Mouse (Mus musculus): ENCODE measurements around the gene Elavl1.

The Elavl1 gene

DNA sequence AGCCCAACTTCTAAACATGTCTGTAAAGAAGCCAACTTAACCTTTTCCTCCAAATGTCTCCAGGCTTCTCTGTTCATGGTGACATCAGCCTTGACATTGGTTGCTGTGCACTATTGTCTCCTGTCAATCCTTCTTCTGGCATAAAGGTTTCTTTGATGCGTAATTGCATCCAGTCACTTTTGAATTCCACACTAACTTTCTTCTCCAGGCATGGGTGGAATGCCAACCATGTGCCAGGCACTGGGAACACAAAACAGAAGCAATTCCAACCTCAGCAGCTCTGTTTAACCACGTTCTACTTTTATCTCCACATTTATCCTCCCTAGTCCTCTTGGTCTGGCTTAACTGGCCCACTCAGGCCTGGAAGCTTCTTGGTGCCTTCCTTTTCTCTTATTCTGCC, 4.2 kb downstream of the Elavl1 start:
- DNase-seq (ENCODE audit: low spot score in 2 of 2): no peak

GRCm38 (mm10) chr8:4320404-4320803, 4.8 kb downstream of the Elavl1 start:
- no peak for DNase-seq (ENCODE audit: low spot score in 2 of 2)

DNA sequence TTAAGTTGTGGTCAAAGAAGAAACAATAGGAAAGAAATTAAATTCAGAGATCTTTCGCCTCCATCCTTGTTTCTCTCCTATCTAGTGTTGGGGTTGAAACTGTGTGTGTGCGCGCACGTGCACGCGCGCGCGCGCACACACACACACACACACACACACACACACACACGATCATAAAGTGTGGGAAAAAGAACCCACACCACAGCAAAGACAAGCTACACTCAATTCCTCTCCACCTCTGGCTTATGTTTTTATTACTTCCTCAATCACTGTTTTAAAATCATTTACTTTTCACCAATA, 5.7 kb downstream of the Elavl1 start:
- DNase-seq (ENCODE audit: low spot score in 2 of 2): no peak

- DNase-seq (ENCODE audit: low spot score in 2 of 2): no peak
Observed at GRCm38 (mm10) chr8:4318796-4319572, 6.2 kb downstream of the Elavl1 start.

GRCm38 (mm10) chr8:4318124-4318523, 7.1 kb downstream of the Elavl1 start:
- DNase-seq (ENCODE audit: low spot score in 2 of 2): no peak

GRCm38 (mm10) chr8:4314852-4315251, 10.4 kb downstream of the Elavl1 start:
- no peak for DNase-seq (ENCODE audit: low spot score in 2 of 2)

- DNase-seq (ENCODE audit: low spot score in 2 of 2): no peak
Observed at GRCm38 (mm10) chr8:4313254-4314124, 11.7 kb downstream of the Elavl1 start.

- no peak for DNase-seq (ENCODE audit: low spot score in 2 of 2)
Observed at GRCm38 (mm10) chr8:4312104-4312503, 13.1 kb downstream of the Elavl1 start.

GRCm38 (mm10) chr8:4305838-4306237, 19.4 kb downstream of the Elavl1 start:
- no peak for DNase-seq (ENCODE audit: low spot score in 2 of 2)

DNA sequence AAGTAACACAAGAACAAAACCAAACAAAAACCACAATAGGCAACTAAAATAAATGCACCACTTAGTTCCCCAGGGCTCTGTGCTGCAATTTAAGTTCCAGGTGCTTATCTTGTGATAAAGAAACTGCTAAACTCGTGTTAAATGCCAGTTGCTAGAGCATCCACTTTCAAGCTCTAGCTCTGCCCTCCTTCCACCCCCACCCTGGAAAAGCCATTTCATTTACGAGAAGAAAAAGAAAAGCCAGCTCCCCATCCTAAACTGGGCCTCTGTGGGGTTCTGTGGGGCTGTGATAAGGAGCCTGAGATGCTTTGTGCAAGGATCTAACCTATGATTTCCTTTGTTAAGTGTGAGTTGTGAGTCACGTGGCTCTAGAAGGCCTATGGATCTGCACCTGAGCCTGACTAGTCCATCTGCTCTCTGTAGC, 21.1 kb downstream of the Elavl1 start:
- no peak for DNase-seq (ENCODE audit: low spot score in 2 of 2)

GRCm38 (mm10) chr8:4297822-4298221, 27.4 kb downstream of the Elavl1 start:
- DNase-seq (ENCODE audit: low spot score in 2 of 2): no peak

- DNase-seq (ENCODE audit: low spot score in 2 of 2): no peak
Observed at GRCm38 (mm10) chr8:4292738-4293137, 32.5 kb downstream of the Elavl1 start.

- DNase-seq (ENCODE audit: low spot score in 2 of 2): no peak
Observed at GRCm38 (mm10) chr8:4276111-4276465, 49.1 kb downstream of the Elavl1 start.

- peak; percentile 99 for DNase-seq (ENCODE audit: low spot score in 2 of 2)
Observed at GRCm38 (mm10) chr8:4275275-4276110, 49.7 kb downstream of the Elavl1 start, which contains the start of gene Timm44. TSS of gene Timm44 (minus strand) at chr8:4275913.

GRCm38 (mm10) chr8:4269609-4270008, 55.6 kb downstream of the Elavl1 start:
- no peak for DNase-seq (ENCODE audit: low spot score in 2 of 2)

DNA sequence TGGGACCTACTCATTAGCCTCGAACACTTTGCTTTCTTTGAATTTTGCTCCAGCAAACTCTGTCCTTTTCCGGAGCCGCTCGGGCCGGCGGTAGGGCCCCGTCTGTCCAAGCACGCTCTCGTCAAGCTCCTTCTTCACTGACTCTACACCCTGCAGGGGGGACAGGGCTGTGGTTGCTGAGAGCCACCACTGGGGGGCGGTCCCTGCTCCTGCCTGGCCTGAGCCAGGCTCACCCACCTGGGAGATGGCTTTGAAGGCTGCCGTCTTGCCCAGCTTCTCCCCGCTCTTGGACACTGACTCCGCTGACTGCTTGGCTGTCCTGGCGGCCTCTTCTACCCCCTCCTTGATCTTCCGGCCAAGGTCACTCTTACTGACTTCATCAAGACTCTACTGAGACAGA, 57.6 kb downstream of the Elavl1 start:
- DNase-seq (ENCODE audit: low spot score in 2 of 2): no peak

- DNase-seq (ENCODE audit: low spot score in 2 of 2): peak in 1 of 2 experiments; percentile 19
Observed at GRCm38 (mm10) chr8:4265160-4265914, 59.9 kb downstream of the Elavl1 start.

- DNase-seq (ENCODE audit: low spot score in 2 of 2): peak in 1 of 2 experiments; percentile 56
Observed at GRCm38 (mm10) chr8:4263105-4263791, 62.0 kb downstream of the Elavl1 start.

GRCm38 (mm10) chr8:4259805-4260170, 65.4 kb downstream of the Elavl1 start:
- no peak for DNase-seq (ENCODE audit: low spot score in 2 of 2)

- peak; percentile 96 to 97 for DNase-seq (ENCODE audit: low spot score in 2 of 2)
Observed at GRCm38 (mm10) chr8:4259125-4259804, 65.9 kb downstream of the Elavl1 start, which contains the start of gene Ctxn1. TSS of gene Ctxn1 (minus strand) at chr8:4259274.

All from right cerebral cortex, postnatal 10 days (tissue).